Mouse (Mus musculus) myocyte (in vitro differentiated cells): ENCODE measurements at regions not wholly inside any gene's neighbourhood (a gene's known extent, or its start where the extent isn't known, plus 50 kb on each side); places are given as distances from the start of the nearest gene placed in this dataset.

ENCODE experiments used
- H3K27me3 ChIP-seq: one replicate; pipeline ENCODE4 v1.6.1; 2011; ENCODE audit not compliant: control insufficient read depth, insufficient read depth, insufficient read length
- H3K36me3 ChIP-seq: one replicate; pipeline ENCODE4 v1.6.1; 2011; ENCODE audit not compliant: control insufficient read depth, insufficient read depth
- H3K4me2 ChIP-seq: one replicate; pipeline ENCODE4 v1.6.1; 2011; ENCODE audit warnings: low read depth, control low read depth
- H3K4me3 ChIP-seq: one replicate; pipeline ENCODE4 v1.5.1; 2011; ENCODE audit warnings: mild to moderate bottlenecking, control low read depth, moderate library complexity
- H3K79me2 ChIP-seq: one replicate; pipeline ENCODE4 v1.6.1; 2011; ENCODE audit not compliant: control insufficient read depth, insufficient read depth
- H3ac ChIP-seq: one replicate; pipeline ENCODE4 v1.6.1; 2011; ENCODE audit not compliant: control insufficient read depth, insufficient read length
- CEBPB ChIP-seq: IDR thresholded peaks from 2 replicates; pipeline ENCODE4 v1.6.1; 2011; ENCODE audit warnings: mild to moderate bottlenecking, moderate library complexity; ENCODE audit not compliant: poor library complexity, insufficient read depth, severe bottlenecking
- E2F4 ChIP-seq: IDR thresholded peaks from one replicate; pipeline ENCODE4 v1.6.1; 2011; ENCODE audit warnings: mild to moderate bottlenecking, control low read depth, moderate library complexity; ENCODE audit not compliant: insufficient read depth
- MAX ChIP-seq: IDR thresholded peaks from one replicate; pipeline ENCODE4 v1.6.1; 2011; ENCODE audit warnings: low read depth, mild to moderate bottlenecking, control low read depth
- MYOD1 ChIP-seq, 3 experiments: IDR thresholded peaks; one replicate each; pipeline ENCODE4 v1.6.1; 2011; ENCODE audit warnings: control low read depth in 2 of 3, low read depth in 2 of 3, mild to moderate bottlenecking in 2 of 3, moderate library complexity in 1 of 3; ENCODE audit not compliant: insufficient read length in 2 of 3, control insufficient read depth in 1 of 3
- MYOG ChIP-seq, 3 experiments: IDR thresholded peaks; one replicate each; pipeline ENCODE4 v1.6.1; 2011; ENCODE audit warnings: control low read depth in 2 of 3, low read depth in 2 of 3, mild to moderate bottlenecking in 2 of 3; ENCODE audit not compliant: insufficient read length in 2 of 3, control insufficient read depth in 1 of 3, insufficient read depth in 1 of 3
- POLR2A ChIP-seq: IDR thresholded peaks from one replicate; pipeline ENCODE4 v1.6.1; 2011; ENCODE audit warnings: low read depth, mild to moderate bottlenecking, control low read depth, moderate library complexity; ENCODE audit not compliant: insufficient read length
- POLR2AphosphoS2 ChIP-seq: IDR thresholded peaks from one replicate; pipeline ENCODE4 v1.6.1; 2011; ENCODE audit warnings: low read depth, control low read depth; ENCODE audit not compliant: insufficient read length
- REST ChIP-seq: IDR thresholded peaks from one replicate; pipeline ENCODE4 v1.6.1; 2011; ENCODE audit warnings: mild to moderate bottlenecking, control low read depth, moderate library complexity; ENCODE audit not compliant: insufficient read depth, insufficient read length
- SRF ChIP-seq: IDR thresholded peaks from one replicate; pipeline ENCODE4 v1.6.1; 2011; ENCODE audit warnings: low read depth; ENCODE audit not compliant: control insufficient read depth, insufficient read length
- TCF12 ChIP-seq: IDR thresholded peaks from one replicate; pipeline ENCODE4 v1.6.1; 2011; ENCODE audit warnings: mild to moderate bottlenecking, control low read depth; ENCODE audit not compliant: poor library complexity, insufficient read depth, severe bottlenecking
- TCF3 ChIP-seq: IDR thresholded peaks from one replicate; pipeline ENCODE4 v1.6.1; 2011; ENCODE audit warnings: low read depth, control low read depth; ENCODE audit not compliant: insufficient read length
- USF1 ChIP-seq: IDR thresholded peaks from one replicate; pipeline ENCODE4 v1.6.1; 2011; ENCODE audit warnings: low read depth, mild to moderate bottlenecking, control low read depth, moderate library complexity

GRCm38 (mm10) chr13:28732475-28732874 is 221.0 kb downstream of the Sox4 start:
- H3K79me2 ChIP-seq = peaks cover 53% of the 10 kb centered on the region
- TF ChIP-seq USF1 = no peak
- no peak for TF ChIP-seq E2F4
- TF ChIP-seq MAX = no peak
- no peak for TF ChIP-seq TCF12
- no peak for TF ChIP-seq POLR2A
- no peak for TF ChIP-seq POLR2AphosphoS2
- no peak for TF ChIP-seq SRF
- no peak for TF ChIP-seq MYOG (IDR thresholded peaks at IDR 0.05; ENCODE audit: control insufficient read depth in 1 of 3, insufficient read depth in 1 of 3, insufficient read length in 2 of 3, low read depth in 2 of 3)
- no peak overlapping the region for H3K4me2 ChIP-seq
- no peak overlapping the region for H3ac ChIP-seq
- no peaks in the 10 kb centered on the region for H3K27me3 ChIP-seq
- no peak overlapping the region for H3K4me3 ChIP-seq
- H3K36me3 ChIP-seq = no peaks in the 10 kb centered on the region

DNA sequence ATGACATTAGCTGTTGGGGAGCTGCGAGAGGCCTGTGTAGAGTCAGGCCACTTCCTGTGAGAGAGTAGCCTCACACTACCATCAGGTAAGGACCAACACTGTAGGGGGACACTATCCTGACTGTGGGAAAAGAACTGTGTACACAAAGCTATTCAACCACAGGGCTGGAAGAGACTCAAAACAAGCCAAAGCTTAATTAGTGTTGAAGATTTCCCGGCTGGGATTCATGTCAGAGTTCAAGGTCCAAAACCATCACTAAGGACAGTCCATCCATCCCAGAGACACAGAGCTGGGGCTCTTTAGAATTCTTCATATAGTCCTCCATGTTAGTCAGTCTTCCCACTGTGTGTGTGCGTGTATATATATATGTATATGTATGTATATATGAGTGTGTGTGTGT is 221.5 kb downstream of the Sox4 start:
- H3K4me3 ChIP-seq = no peak overlapping the region
- peaks cover 52% of the 10 kb centered on the region for H3K79me2 ChIP-seq
- no peak overlapping the region for H3K4me2 ChIP-seq
- no peaks in the 10 kb centered on the region for H3K36me3 ChIP-seq
- TF ChIP-seq TCF12 (no peak), E2F4 (no peak), MYOG (IDR thresholded peaks at IDR 0.05; ENCODE audit: control insufficient read depth in 1 of 3, insufficient read depth in 1 of 3, insufficient read length in 2 of 3, low read depth in 2 of 3) (no peak), USF1 (no peak), REST (no peak), MAX (no peak), SRF (no peak), POLR2AphosphoS2 (no peak), TCF3 (no peak), MYOD1 (IDR thresholded peaks at IDR 0.05; ENCODE audit: control insufficient read depth in 1 of 3, insufficient read length in 2 of 3, low read depth in 2 of 3) (no peak), POLR2A (no peak), CEBPB (no peak)
- no peaks in the 10 kb centered on the region for H3K27me3 ChIP-seq
- H3ac ChIP-seq = no peak overlapping the region

GRCm38 (mm10) chr13:28730059-28730580 is 223.4 kb downstream of the Sox4 start:
- TF ChIP-seq MYOD1 (IDR thresholded peaks at IDR 0.05; ENCODE audit: control insufficient read depth in 1 of 3, insufficient read length in 2 of 3, low read depth in 2 of 3) (peak in 2 of 3 experiments; percentile 6 to 41), MAX (no peak), E2F4 (no peak), USF1 (peak; percentile 58), TCF3 (no peak), CEBPB (no peak), MYOG (IDR thresholded peaks at IDR 0.05; ENCODE audit: control insufficient read depth in 1 of 3, insufficient read depth in 1 of 3, insufficient read length in 2 of 3, low read depth in 2 of 3) (no peak), POLR2A (no peak), POLR2AphosphoS2 (no peak), SRF (no peak), REST (no peak), TCF12 (peak; percentile 31)
- H3K27me3 ChIP-seq = no peaks in the 10 kb centered on the region
- H3K36me3 ChIP-seq = no peaks in the 10 kb centered on the region
- no peak overlapping the region for H3ac ChIP-seq
- H3K4me2 ChIP-seq = peak overlapping the region; percentile 62
- H3K79me2 ChIP-seq = peaks cover 44% of the 10 kb centered on the region
- no peak overlapping the region for H3K4me3 ChIP-seq

GRCm38 (mm10) chr13:28728768-28729167 is 224.7 kb downstream of the Sox4 start:
- H3K27me3 ChIP-seq = no peaks in the 10 kb centered on the region
- TF ChIP-seq CEBPB (no peak), USF1 (no peak), REST (no peak), MYOD1 (IDR thresholded peaks at IDR 0.05; ENCODE audit: control insufficient read depth in 1 of 3, insufficient read length in 2 of 3, low read depth in 2 of 3) (no peak), E2F4 (no peak), TCF3 (no peak)
- no peak overlapping the region for H3K4me3 ChIP-seq
- no peak overlapping the region for H3K4me2 ChIP-seq
- H3K36me3 ChIP-seq = no peaks in the 10 kb centered on the region
- H3K79me2 ChIP-seq = peaks cover 33% of the 10 kb centered on the region
- H3ac ChIP-seq = no peak overlapping the region

GRCm38 (mm10) chr13:28724300-28724699 is 229.2 kb downstream of the Sox4 start:
- Histone ChIP-seq H3ac (no peak overlapping the region), H3K79me2 (peaks cover 20% of the 10 kb centered on the region), H3K27me3 (no peaks in the 10 kb centered on the region), H3K36me3 (no peaks in the 10 kb centered on the region), H3K4me3 (no peak overlapping the region), H3K4me2 (no peak overlapping the region)
- no peak for TF ChIP-seq POLR2A
- TF ChIP-seq MYOD1 (IDR thresholded peaks at IDR 0.05; ENCODE audit: control insufficient read depth in 1 of 3, insufficient read length in 2 of 3, low read depth in 2 of 3) = no peak
- no peak for TF ChIP-seq TCF3
- TF ChIP-seq POLR2AphosphoS2 = no peak
